Mouse (Mus musculus) embryonic fibroblast, embryonic 13.5 days (primary cell): ENCODE measurements around the gene Chd9.

ENCODE experiments used
- CTCF ChIP-seq: IDR thresholded peaks from 2 replicates; pipeline ENCODE4 v1.5.1; 2011; ENCODE audit warnings: mild to moderate bottlenecking, control low read depth, low read length, moderate library complexity, borderline replicate concordance; ENCODE audit not compliant: insufficient read depth
- POLR2A ChIP-seq: IDR thresholded peaks from 2 replicates; pipeline ENCODE4 v1.6.1; 2011; ENCODE audit warnings: low read depth, mild to moderate bottlenecking, control low read depth, low read length, moderate library complexity

DNA sequence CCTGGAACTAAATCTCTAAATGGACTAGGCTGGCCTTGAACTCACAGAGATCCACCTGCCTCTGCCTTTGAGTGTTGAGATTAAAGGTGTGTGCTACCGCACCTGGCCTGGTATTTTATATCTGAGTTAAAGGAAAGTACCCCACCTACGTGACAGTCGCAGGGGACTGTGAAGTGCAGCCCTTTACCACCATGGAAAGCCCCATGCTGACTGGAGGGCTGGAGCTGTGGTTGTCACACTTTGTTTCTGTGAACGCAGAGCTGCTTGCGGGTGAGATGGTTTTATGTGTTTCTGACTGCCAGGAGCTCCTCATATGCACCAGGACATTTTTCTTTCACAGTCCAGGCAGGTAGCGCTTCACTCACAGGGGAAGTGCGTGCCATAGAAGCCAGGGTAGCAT is 260.3 kb downstream of the Chd9 start:
- TF ChIP-seq CTCF = no peak
- TF ChIP-seq POLR2A = no peak
